In the genomic region with DNA sequence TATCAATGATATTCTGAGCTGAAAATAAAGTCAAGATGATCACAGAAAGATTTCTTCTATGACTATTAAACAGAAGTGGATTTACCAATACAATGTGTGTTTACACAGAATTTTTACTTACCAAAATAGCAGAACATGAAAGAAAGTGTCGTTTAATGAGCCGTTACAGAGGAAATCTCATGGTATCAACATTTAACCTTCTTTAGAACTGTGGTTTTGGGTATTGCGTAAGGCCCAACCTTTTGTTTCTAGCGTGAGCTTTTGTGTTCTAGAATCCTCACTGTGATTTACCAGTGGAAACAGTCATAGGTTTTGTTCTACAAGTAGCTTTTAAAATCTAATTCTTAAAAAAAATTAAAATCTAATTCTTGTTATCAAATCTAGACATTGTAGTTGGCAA, we compare ENCODE assay signal across 21 mouse cellular contexts.
DNase-seq lines count a peak whose midpoint lies in the region; ATAC-seq and TF ChIP-seq lines count a peak whose summit lies in the region.
"Had no signal": no experiment of that assay in that cellular context is flagged by ENCODE, and none has a peak within 500 bp of the region (broad histone marks: within the 10 kb centered on the region; RNA-seq: fewer than 3 reads in every experiment).

No protein-coding gene starts in this region.

- DNase-seq in 416B (ENCODE audit: low read depth) (peak; percentile 61), Patski (ENCODE audit: low read depth, low spot score) (peak; percentile 41)
- no peak for DNase-seq in embryo, embryonic 10 days (ENCODE audit: low spot score)
- DNase-seq in kidney, postnatal 10 days = no peak
- DNase-seq in frontal cortex, postnatal 36 days (ENCODE audit: low spot score in 2 of 2) = no peak
- DNase-seq: adrenal gland, adult 8-10 months; adrenal gland, postnatal 14 days; adrenal gland, postnatal 36 days; cerebellum, adult 11-12 months; cerebellum, adult 2 months; cerebellum, adult 9-10 months; cerebellum, postnatal 10 days; cerebellum, postnatal 25 days; forebrain, postnatal 0 days had no signal

- in situ Hi-C loops in Patski (cut with MboI; ENCODE audit: low pct_unique_long_range_greater_than_20kb) = no loop called here

- CTCF ChIA-PET in Patski (lab: Charles Lee) = no interaction called here

- no peak for TF ChIP-seq CTCF in Patski (IDR thresholded peaks at IDR 0.05)

- H3K27me3 ChIP-seq in Patski = no peaks in the 10 kb centered on the region
- H3K27me3 ChIP-seq: CH12.LX; embryonic facial prominence, embryonic 12.5 days; forebrain, embryonic 13.5 days; forebrain, embryonic 15.5 days had no signal

- POLR2A ChIA-PET in Patski (lab: Charles Lee) = no interaction called here

- ATAC-seq in Patski = no peak
- ATAC-seq in granulocyte monocyte progenitor cell, adult 5-6 weeks (replicated peaks; ENCODE audit: poor library complexity, severe bottlenecking) = peak; percentile 46; the same call in 1 of the 2 replicates
- ATAC-seq: activated CD4-positive, CD25-positive, alpha-beta regulatory T cell, adult 4 months; CD4-positive, CD25-positive, alpha-beta regulatory T cell, adult 4 months; forebrain, embryonic 13.5 days; forebrain, embryonic 15.5 days; forebrain, postnatal 0 days had no signal

Comparison
In these comparisons a context has a peak if more than half of its experiments do, and no peak if none do; other contexts are left out.
1. DNase-seq: peak in 416B (single experiment) and Patski (single experiment); none in embryo, embryonic 10 days (single experiment), kidney, postnatal 10 days (single experiment) and frontal cortex, postnatal 36 days (0 of 2).